Mouse (Mus musculus): ENCODE measurements around the gene 9130019O22Rik. TPM values are rescaled to one million over a fixed set of nuclear protein-coding genes. Genes with fewer than 3 reads are reported as not detected.
A peak's percentile ranks its signal among the peaks of the same experiment; 100 is the strongest.
"Not testable (repeated sequence)": the region's sequence is repeated elsewhere in the genome, so short reads cannot be mapped to it uniquely, and the experiment has no call there.

9130019O22Rik gene
- polyA plus RNA-seq, 1 experiment from 2014 or later: 6.2 TPM

- WGBS: 2% methylated on average over 49 of the region's 49 CpGs
- not testable (repeated sequence) for H3K9me3 ChIP-seq (replicated peaks); H3K4me1 ChIP-seq; H3K27me3 ChIP-seq
- H3K27ac ChIP-seq (replicated peaks): peak within 1 kb of the TSS; percentile 55; the same call in 1 of the 2 replicates
- ATAC-seq (ENCODE audit: insufficient number of reproducible peaks, low FRiP score, low TSS enrichment, low read depth): peak; percentile 92
- H3K9ac ChIP-seq: peak within 1 kb of the TSS; percentile 60
- H3K36me3 ChIP-seq: peaks cover 12% of the 10 kb centered on the region
- H3K4me3 ChIP-seq (replicated peaks): peak within 1 kb of the TSS; percentile 76
- peak within 1 kb of the TSS; percentile 75 for H3K4me2 ChIP-seq (replicated peaks)
Measured at GRCm38 (mm10) chr7:127375271-127376245, 11.4 kb downstream of the 9130019O22Rik start, which contains the start of gene Zfp747. Gene Zfp747 (minus strand): TSS chr7:127376050.

GRCm38 (mm10) chr7:127371870-127372269 lies 15.1 kb downstream of the 9130019O22Rik start:
- H3K4me1 ChIP-seq; ATAC-seq (ENCODE audit: insufficient number of reproducible peaks, low FRiP score, low TSS enrichment, low read depth); H3K4me3 ChIP-seq (replicated peaks); H3K27me3 ChIP-seq; H3K9ac ChIP-seq; H3K9me3 ChIP-seq (replicated peaks); H3K4me2 ChIP-seq (replicated peaks); H3K27ac ChIP-seq (replicated peaks): not testable (repeated sequence)
- WGBS: 82% methylated on average over 3 of the region's 3 CpGs
- peaks cover 12% of the 10 kb centered on the region for H3K36me3 ChIP-seq

- H3K4me2 ChIP-seq (replicated peaks): no peak overlapping the region
- no peaks in the 10 kb centered on the region for H3K27me3 ChIP-seq
- H3K4me3 ChIP-seq (replicated peaks): no peak overlapping the region
- ATAC-seq (ENCODE audit: insufficient number of reproducible peaks, low FRiP score, low TSS enrichment, low read depth): no peak
- no peaks in the 10 kb centered on the region for H3K9me3 ChIP-seq (replicated peaks)
- H3K36me3 ChIP-seq: peaks cover 12% of the 10 kb centered on the region
- H3K27ac ChIP-seq (replicated peaks): no peak overlapping the region
- 0 out of 2 replicates have a peak, but pooled peaks cover 2% of the 10 kb centered on the region for H3K4me1 ChIP-seq
- H3K9ac ChIP-seq: no peak overlapping the region
- WGBS: 76% methylated on average over 2 of the region's 2 CpGs
Measured at GRCm38 (mm10) chr7:127371213-127371612, 15.8 kb downstream of the 9130019O22Rik start.

DNA sequence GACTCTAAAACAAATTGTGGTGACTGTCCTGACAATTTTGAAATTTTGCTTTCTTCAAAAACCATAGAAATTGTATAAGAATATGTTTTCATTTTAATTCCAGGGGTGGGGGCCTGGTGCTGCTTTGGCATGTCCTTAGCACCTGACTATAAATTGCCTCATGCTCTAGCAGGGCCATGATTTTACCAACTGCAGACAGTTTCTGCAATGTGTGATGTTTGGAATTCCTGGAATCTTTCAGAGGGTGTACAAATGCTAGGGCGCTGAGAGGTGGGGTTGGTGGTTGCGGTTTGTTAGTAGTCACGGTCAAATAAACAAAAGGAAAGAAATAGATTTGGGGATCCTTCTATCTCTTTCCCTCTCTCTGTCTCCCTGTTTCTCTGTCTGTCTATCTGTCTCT lies 20.7 kb downstream of the 9130019O22Rik start:
- 74% methylated on average over 3 of the region's 3 CpGs for WGBS
- Histone ChIP-seq H3K27ac (replicated peaks) (no peak overlapping the region), H3K9me3 (replicated peaks) (no peaks in the 10 kb centered on the region), H3K4me2 (replicated peaks) (no peak overlapping the region), H3K9ac (no peak overlapping the region), H3K4me1 (peaks cover 7% of the 10 kb centered on the region), H3K27me3 (peaks cover 18% of the 10 kb centered on the region; the same call in 1 of the 2 replicates), H3K36me3 (no peaks in the 10 kb centered on the region), H3K4me3 (replicated peaks) (no peak overlapping the region)
- no peak for ATAC-seq (ENCODE audit: insufficient number of reproducible peaks, low FRiP score, low TSS enrichment, low read depth)

- Histone ChIP-seq H3K27me3 (peaks cover 26% of the 10 kb centered on the region; the same call in 1 of the 2 replicates), H3K4me3 (replicated peaks) (peak overlapping the region; percentile 35; the same call in 1 of the 2 replicates), H3K9me3 (replicated peaks) (no peaks in the 10 kb centered on the region), H3K27ac (replicated peaks) (no peak overlapping the region), H3K36me3 (no peaks in the 10 kb centered on the region), H3K4me1 (peaks cover 7% of the 10 kb centered on the region), H3K9ac (no peak overlapping the region), H3K4me2 (replicated peaks) (peak overlapping the region; percentile 62; the same call in 1 of the 2 replicates)
- no peak for ATAC-seq (ENCODE audit: insufficient number of reproducible peaks, low FRiP score, low TSS enrichment, low read depth)
- 52% methylated on average over 4 of the region's 4 CpGs for WGBS
Measured at GRCm38 (mm10) chr7:127364166-127364565, 22.8 kb downstream of the 9130019O22Rik start.

GRCm38 (mm10) chr7:127363475-127363921 lies 23.5 kb downstream of the 9130019O22Rik start:
- Histone ChIP-seq H3K27ac (replicated peaks) (no peak overlapping the region), H3K4me1 (peaks cover 7% of the 10 kb centered on the region), H3K9me3 (replicated peaks) (no peaks in the 10 kb centered on the region), H3K4me3 (replicated peaks) (peak overlapping the region; percentile 35), H3K27me3 (peaks cover 26% of the 10 kb centered on the region; the same call in 1 of the 2 replicates), H3K4me2 (replicated peaks) (peak overlapping the region; percentile 62), H3K9ac (peak overlapping the region; percentile 27; the same call in 1 of the 2 replicates), H3K36me3 (no peaks in the 10 kb centered on the region)
- 2% methylated on average over 24 of the region's 24 CpGs for WGBS
- ATAC-seq (ENCODE audit: insufficient number of reproducible peaks, low FRiP score, low TSS enrichment, low read depth): no peak

- peak overlapping the region; percentile 29 for H3K4me3 ChIP-seq (replicated peaks)
- not testable (repeated sequence) for H3K36me3 ChIP-seq; H3K27ac ChIP-seq (replicated peaks); H3K9me3 ChIP-seq (replicated peaks); H3K4me1 ChIP-seq; ATAC-seq (ENCODE audit: insufficient number of reproducible peaks, low FRiP score, low TSS enrichment, low read depth); H3K9ac ChIP-seq
- 15% methylated on average over 13 of the region's 13 CpGs for WGBS
- peaks cover 26% of the 10 kb centered on the region; the same call in 1 of the 2 replicates for H3K27me3 ChIP-seq
- peak overlapping the region; percentile 24; the same call in 1 of the 2 replicates for H3K4me2 ChIP-seq (replicated peaks)
Measured at GRCm38 (mm10) chr7:127362418-127362817, 24.5 kb downstream of the 9130019O22Rik start.

DNA sequence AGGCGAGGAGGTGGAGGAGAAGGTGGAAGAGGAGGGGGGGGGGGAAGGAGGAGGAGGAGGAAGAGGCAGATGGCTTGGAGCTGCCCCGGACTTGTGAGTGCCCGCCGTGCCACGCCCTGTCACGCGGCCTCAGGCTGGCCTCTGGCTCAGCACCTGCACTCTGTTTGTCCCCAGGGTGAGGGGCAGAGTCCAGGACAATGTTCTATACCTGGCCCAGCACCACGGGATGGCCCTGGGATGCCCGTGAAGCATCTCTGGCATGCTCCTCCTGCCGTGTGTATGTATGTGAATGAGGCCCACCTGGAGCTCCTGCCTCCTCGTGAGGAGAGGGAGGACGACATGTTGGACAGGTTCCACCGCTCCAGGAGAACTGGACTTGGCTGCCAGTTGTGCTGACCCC lies 25.5 kb downstream of the 9130019O22Rik start:
- no peak for ATAC-seq (ENCODE audit: insufficient number of reproducible peaks, low FRiP score, low TSS enrichment, low read depth)
- WGBS: 39% methylated on average over 13 of the region's 13 CpGs
- no peak overlapping the region for H3K4me3 ChIP-seq (replicated peaks)

GRCm38 (mm10) chr7:127360265-127360664 lies 26.7 kb downstream of the 9130019O22Rik start:
- Histone ChIP-seq H3K4me3 (replicated peaks) (no peak overlapping the region), H3K4me2 (replicated peaks) (no peak overlapping the region), H3K27ac (replicated peaks) (no peak overlapping the region), H3K9me3 (replicated peaks) (no peaks in the 10 kb centered on the region), H3K36me3 (no peaks in the 10 kb centered on the region), H3K27me3 (peaks cover 26% of the 10 kb centered on the region; the same call in 1 of the 2 replicates), H3K9ac (no peak overlapping the region), H3K4me1 (peaks cover 7% of the 10 kb centered on the region)
- no peak for ATAC-seq (ENCODE audit: insufficient number of reproducible peaks, low FRiP score, low TSS enrichment, low read depth)
- WGBS: 74% methylated on average over 4 of the region's 4 CpGs

More for the DNA sequence above, 25.5 kb downstream of the 9130019O22Rik start:
- H3K4me2 ChIP-seq (replicated peaks): no peak overlapping the region
- H3K9me3 ChIP-seq (replicated peaks): no peaks in the 10 kb centered on the region
- H3K4me1 ChIP-seq: peaks cover 7% of the 10 kb centered on the region
- no peak overlapping the region for H3K9ac ChIP-seq
- H3K27me3 ChIP-seq: peaks cover 26% of the 10 kb centered on the region; the same call in 1 of the 2 replicates
- H3K27ac ChIP-seq (replicated peaks): no peak overlapping the region
- H3K36me3 ChIP-seq: no peaks in the 10 kb centered on the region

DNA sequence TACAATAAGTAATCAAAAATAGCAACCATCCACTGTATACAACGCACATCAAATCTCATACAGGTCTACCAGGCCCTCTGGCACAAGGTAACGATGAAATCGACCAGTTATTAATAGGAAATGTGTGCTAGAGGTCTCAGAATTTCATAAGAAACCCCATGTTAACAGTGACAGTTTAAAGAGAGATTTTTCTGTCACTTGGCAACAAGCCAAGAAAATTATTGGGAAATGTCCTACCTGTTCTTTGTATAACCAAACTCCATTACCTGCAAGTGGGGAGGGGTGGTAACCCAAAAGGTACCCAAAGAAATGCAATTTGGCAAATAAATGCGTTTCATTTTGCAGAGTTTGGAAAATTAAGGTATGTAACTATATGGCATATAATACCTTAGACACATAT lies 28.5 kb downstream of the 9130019O22Rik start:
- H3K4me2 ChIP-seq (replicated peaks): no peak overlapping the region
- H3K9me3 ChIP-seq (replicated peaks): no peaks in the 10 kb centered on the region
- no peak overlapping the region for H3K4me3 ChIP-seq (replicated peaks)
- H3K4me1 ChIP-seq: peaks cover 3% of the 10 kb centered on the region
- H3K27ac ChIP-seq (replicated peaks): no peak overlapping the region
- H3K36me3 ChIP-seq: no peaks in the 10 kb centered on the region
- no peak overlapping the region for H3K9ac ChIP-seq
- 58% methylated on average over 4 of the region's 4 CpGs for WGBS
- H3K27me3 ChIP-seq: peaks cover 15% of the 10 kb centered on the region
- ATAC-seq (ENCODE audit: insufficient number of reproducible peaks, low FRiP score, low TSS enrichment, low read depth): no peak

DNA sequence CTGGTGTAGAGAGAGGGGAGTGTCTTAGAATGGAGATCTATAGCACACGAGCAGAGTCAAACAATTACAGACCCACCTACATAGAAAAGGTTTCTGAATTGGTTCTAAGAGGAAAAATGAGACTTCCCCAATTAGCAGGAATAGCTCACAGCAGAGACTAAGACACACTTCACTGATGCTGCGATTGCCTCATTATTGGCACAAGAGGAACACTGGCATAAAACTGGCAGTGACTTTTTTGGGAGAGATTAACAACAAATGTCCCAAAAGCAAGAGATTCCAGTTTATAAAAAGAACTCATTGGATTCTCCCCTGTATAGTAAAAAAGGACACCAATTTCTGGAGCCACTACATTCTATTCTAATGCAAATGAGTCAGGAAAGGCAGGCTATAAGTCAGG lies 29.1 kb downstream of the 9130019O22Rik start:
- WGBS: 62% methylated on average over 2 of the region's 2 CpGs
- no peaks in the 10 kb centered on the region for H3K4me1 ChIP-seq
- H3K27ac ChIP-seq (replicated peaks): no peak overlapping the region
- H3K4me3 ChIP-seq (replicated peaks): no peak overlapping the region
- H3K9me3 ChIP-seq (replicated peaks): no peaks in the 10 kb centered on the region
- H3K4me2 ChIP-seq (replicated peaks): no peak overlapping the region
- H3K9ac ChIP-seq: no peak overlapping the region
- peaks cover 12% of the 10 kb centered on the region for H3K27me3 ChIP-seq
- H3K36me3 ChIP-seq: no peaks in the 10 kb centered on the region
- no peak for ATAC-seq (ENCODE audit: insufficient number of reproducible peaks, low FRiP score, low TSS enrichment, low read depth)

Data from embryonic facial prominence, embryonic 15.5 days (tissue).